Mouse (Mus musculus): ENCODE measurements around the gene Ndst2.

GRCm38 (mm10) chr14:20694884-20695760 is 39.2 kb downstream of the Ndst2 start, which contains the start of gene Fut11:
- TF ChIP-seq CTCF (IDR thresholded peaks at IDR 0.05; ENCODE audit: borderline replicate concordance, insufficient read depth, low read depth, low read length) (no peak), POLR2A (IDR thresholded peaks at IDR 0.05; ENCODE audit: borderline replicate concordance, insufficient read depth, low read length) (peak; percentile 82)

Data from cerebellum, adult 2 months (tissue).